In the genomic region with DNA sequence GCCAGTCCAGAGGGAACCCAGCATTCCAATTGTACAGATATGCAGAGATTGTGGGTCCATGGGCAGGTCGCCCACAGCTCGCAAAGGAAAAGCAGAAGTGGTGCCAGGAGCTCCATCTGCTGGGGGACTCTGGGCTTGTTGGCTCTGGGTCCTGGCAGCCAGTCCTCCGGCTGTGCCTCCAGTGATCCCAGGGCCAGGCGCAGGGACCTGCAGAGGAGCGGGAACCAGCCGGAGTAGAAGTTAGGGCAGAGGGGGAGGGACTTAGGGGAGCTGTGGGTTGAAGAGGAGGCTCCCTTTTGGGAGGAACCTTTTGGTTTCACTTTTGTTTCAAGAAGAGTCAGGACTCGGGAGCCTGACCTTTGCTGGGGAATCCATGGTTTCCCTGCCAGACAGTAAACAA, we compare ENCODE assay signal across 7 mouse cellular contexts. TPM values are rescaled to one million over a fixed set of nuclear protein-coding genes. Genes with fewer than 3 reads are reported as not detected.
DNase-seq lines count a peak whose midpoint lies in the region; ATAC-seq and TF ChIP-seq lines count a peak whose summit lies in the region.

No protein-coding gene starts in this region.

- DNase-seq in CD4-positive helper T cell, adult 2 months (ENCODE audit: low read depth, low spot score) = peak; percentile 72
- peak; percentile 67 for DNase-seq in MEL (ENCODE audit: low read depth, low spot score)
- DNase-seq in cerebellum, adult 2 months = peak; percentile 63 to 69
- peak; percentile 4 to 19 for DNase-seq in heart, postnatal 14 days
- peak; percentile 63 for DNase-seq in testis, postnatal 10 days (ENCODE audit: low spot score)

- no peak overlapping the region for H3K27ac ChIP-seq in MEL (ENCODE audit: control insufficient read depth, low read depth, low read length)
- peak overlapping the region; percentile 72 for H3K27ac ChIP-seq in cerebellum, adult 2 months (ENCODE audit: insufficient read depth, low read length)
- no peak overlapping the region for H3K27ac ChIP-seq in lung, embryonic 15.5 days
- no peak overlapping the region for H3K27ac ChIP-seq in forebrain, embryonic 12.5 days

- H3K4me1 ChIP-seq in MEL (ENCODE audit: control insufficient read depth in 1 of 2, insufficient read depth in 2 of 2, low read length in 2 of 2) = no peaks in the 10 kb centered on the region
- peaks cover 4% of the 10 kb centered on the region; the same call in 1 of the 2 replicates for H3K4me1 ChIP-seq in cerebellum, adult 2 months (ENCODE audit: control insufficient read depth, insufficient read depth, low read length)
- H3K4me1 ChIP-seq in lung, embryonic 15.5 days = no peaks in the 10 kb centered on the region
- no peaks in the 10 kb centered on the region for H3K4me1 ChIP-seq in forebrain, embryonic 12.5 days

- ATAC-seq in lung, embryonic 15.5 days (ENCODE audit: borderline replicate concordance, extremely low read depth, low FRiP score, low TSS enrichment) = peak; percentile 65; the same call in 1 of the 2 replicates
- no peak for ATAC-seq in forebrain, embryonic 12.5 days (ENCODE audit: low FRiP score)

- H3K4me3 ChIP-seq in MEL (ENCODE audit: control insufficient read depth in 1 of 2, insufficient read depth in 1 of 2, low read depth in 2 of 2, low read length in 2 of 2) = peak overlapping the region; percentile 75 to 78
- H3K4me3 ChIP-seq in cerebellum, adult 2 months (replicated peaks; ENCODE audit: insufficient read depth, low read depth, low read length) = peak overlapping the region; percentile 28
- H3K4me3 ChIP-seq in lung, embryonic 15.5 days = peak overlapping the region; percentile 20
- no peak overlapping the region for H3K4me3 ChIP-seq in forebrain, embryonic 12.5 days (replicated peaks)

- 12% methylated on average over 7 of the region's 7 CpGs for whole genome bisulfite sequencing in cerebellum, adult 2 months
- 51% methylated on average over 7 of the region's 7 CpGs for WGBS in lung, embryonic 15.5 days
- 74% methylated on average over 7 of the region's 7 CpGs for WGBS in forebrain, embryonic 12.5 days

- TF ChIP-seq RAD21 in MEL (IDR thresholded peaks at IDR 0.05; ENCODE audit: low read depth, low read length) = no peak; the same call in none of the 2 replicates

- no peaks in the 10 kb centered on the region for H3K79me2 ChIP-seq in MEL (ENCODE audit: control insufficient read depth, insufficient read depth, low read length, poor library complexity)

- TF ChIP-seq EP300 in MEL (IDR thresholded peaks at IDR 0.05; ENCODE audit: low read depth in 1 of 2, low read length in 2 of 2) = no peak

- H3K9me3 ChIP-seq in MEL (replicated peaks; ENCODE audit: insufficient read depth, low read length) = no peaks in the 10 kb centered on the region
- no peaks in the 10 kb centered on the region for H3K9me3 ChIP-seq in lung, embryonic 15.5 days
- H3K9me3 ChIP-seq in forebrain, embryonic 12.5 days = peaks cover 22% of the 10 kb centered on the region

- no peak for TF ChIP-seq POLR2A in MEL (IDR thresholded peaks at IDR 0.05; ENCODE audit: control insufficient read depth in 1 of 2, insufficient read depth in 1 of 2, low read depth in 1 of 2, low read length in 2 of 2, poor library complexity in 1 of 2)
- no peak for TF ChIP-seq POLR2A in cerebellum, adult 2 months (IDR thresholded peaks at IDR 0.05; ENCODE audit: borderline replicate concordance, insufficient read depth, low read length)

- no peaks in the 10 kb centered on the region for H3K36me3 ChIP-seq in MEL (ENCODE audit: control insufficient read depth in 1 of 2, insufficient read depth in 2 of 2, low read length in 2 of 2)
- H3K36me3 ChIP-seq in lung, embryonic 15.5 days = no peaks in the 10 kb centered on the region
- no peaks in the 10 kb centered on the region for H3K36me3 ChIP-seq in forebrain, embryonic 12.5 days (replicated peaks)

- peak overlapping the region; percentile 60 for H3K9ac ChIP-seq in MEL (ENCODE audit: control insufficient read depth, low read depth, low read length, poor library complexity, severe bottlenecking)
- H3K9ac ChIP-seq in lung, embryonic 15.5 days = no peak overlapping the region
- H3K9ac ChIP-seq in forebrain, embryonic 12.5 days = no peak overlapping the region

- peak; percentile 26 to 62 (median 53); a peak in 5 of 6 replicates for TF ChIP-seq CTCF in MEL (IDR thresholded peaks at IDR 0.05 in 2 of 3, conservative IDR thresholded peaks at IDR 0.05 in 1 of 3; ENCODE audit: control insufficient read depth in 1 of 3, insufficient read depth in 1 of 3, low read depth in 2 of 3, low read length in 3 of 3, poor library complexity in 1 of 3, severe bottlenecking in 1 of 3)
- TF ChIP-seq CTCF in cerebellum, adult 2 months (IDR thresholded peaks at IDR 0.05; ENCODE audit: borderline replicate concordance, insufficient read depth, low read depth, low read length) = peak; percentile 44; the same call in 1 of the 2 replicates

- intact Hi-C loops in heart, postnatal 14 days (cut with DNase I) = no loop called here

- peak overlapping the region; percentile 36 for H3K4me2 ChIP-seq in lung, embryonic 15.5 days
- H3K4me2 ChIP-seq in forebrain, embryonic 12.5 days = no peak overlapping the region

- H3K27me3 ChIP-seq in MEL (ENCODE audit: control insufficient read depth in 1 of 2, insufficient read depth in 2 of 2, low read length in 2 of 2) = no peaks in the 10 kb centered on the region
- no peaks in the 10 kb centered on the region for H3K27me3 ChIP-seq in cerebellum, adult 2 months (ENCODE audit: control insufficient read depth, insufficient read depth, low read length)
- no peaks in the 10 kb centered on the region for H3K27me3 ChIP-seq in lung, embryonic 15.5 days
- no peaks in the 10 kb centered on the region for H3K27me3 ChIP-seq in forebrain, embryonic 12.5 days

TF ChIP-seq in MEL, 35 proteins besides CTCF, POLR2A, EP300 and RAD21:
- peak; percentile 55 for TF ChIP-seq SMC3 (IDR thresholded peaks at IDR 0.05; ENCODE audit: low read depth, low read length)
- no peak for TF ChIP-seq TCF12 (IDR thresholded peaks at IDR 0.05; ENCODE audit: low read depth, low read length)
- no peak for TF ChIP-seq NRF1 (IDR thresholded peaks at IDR 0.05; ENCODE audit: insufficient read depth, low read depth, low read length, poor library complexity, severe bottlenecking)
- no peak for TF ChIP-seq USF1 (IDR thresholded peaks at IDR 0.05; ENCODE audit: low read depth, low read length)
- TF ChIP-seq UBTF (IDR thresholded peaks at IDR 0.05; ENCODE audit: borderline replicate concordance, insufficient read depth, low read depth, low read length) = no peak
- no peak for TF ChIP-seq CHD2 (IDR thresholded peaks at IDR 0.05; ENCODE audit: low read length)
- peak; percentile 11; the same call in 1 of the 2 replicates for TF ChIP-seq ZC3H11A (IDR thresholded peaks at IDR 0.05; ENCODE audit: low read depth, low read length)
- TF ChIP-seq E2F4 (IDR thresholded peaks at IDR 0.05; ENCODE audit: borderline replicate concordance, low read depth, low read length) = no peak
- no peak for TF ChIP-seq USF2 (IDR thresholded peaks at IDR 0.05; ENCODE audit: borderline replicate concordance in 1 of 2, insufficient read depth in 1 of 2, low read depth in 1 of 2, low read length in 2 of 2)
- no peak for TF ChIP-seq ETS1 (IDR thresholded peaks at IDR 0.05; ENCODE audit: low read depth, low read length)

RNA-seq across cellular contexts. Expression of a gene that starts 28.2 kb away (rescaled TPM):
- not detected in 2 replicates for total RNA-seq in MEL (2012; rRNA removed)
- under 1 TPM in 1 of 2 experiments, not detected in 1; 0.03 TPM for polyA plus RNA-seq in MEL (2012; ENCODE audit: insufficient read depth in 1 of 2, insufficient read length in 2 of 2, low read depth in 1 of 2, low replicate concordance in 2 of 2, missing spikeins in 1 of 2)
- polyA plus RNA-seq in cerebellum, adult 2 months (2012; rRNA removed) = 0.26 and 0.73 TPM in 2 replicates
- not detected for total RNA-seq in heart, postnatal 14 days (2021)
- not detected in 2 replicates for polyA plus RNA-seq in lung, embryonic 15.5 days (2015; fragmentation: Nextera tagmentation; extraction: Ambion mirVana)
- polyA plus RNA-seq in forebrain, embryonic 12.5 days (2016; fragmentation: Nextera tagmentation; extraction: Ambion mirVana) = not detected in 2 replicates

RNA-seq across cellular contexts. Expression of a gene that starts 51.6 kb away (rescaled TPM):
- 0.42 and 0.75 TPM in 2 replicates for total RNA-seq in MEL (2012; rRNA removed)
- under 1 TPM in 1 of 2 experiments, not detected in 1; 0.74 TPM for polyA plus RNA-seq in MEL (2012; ENCODE audit: insufficient read depth in 1 of 2, insufficient read length in 2 of 2, low read depth in 1 of 2, low replicate concordance in 2 of 2, missing spikeins in 1 of 2)
- polyA plus RNA-seq in cerebellum, adult 2 months (2012; rRNA removed) = 4.2 and 6.2 TPM in 2 replicates
- total RNA-seq in heart, postnatal 14 days (2021) = 1 to 10 TPM; 5.4 to 7.4 TPM
- polyA plus RNA-seq in lung, embryonic 15.5 days (2015; fragmentation: Nextera tagmentation; extraction: Ambion mirVana) = 9.3 and 12.9 TPM in 2 replicates
- 1.4 TPM in 2 replicates for polyA plus RNA-seq in forebrain, embryonic 12.5 days (2016; fragmentation: Nextera tagmentation; extraction: Ambion mirVana)

Comparison
In these comparisons a context has a peak if more than half of its experiments do, and no peak if none do; other contexts are left out.
1. DNase-seq: peak in every context shown above with its lines; median percentile 72 in CD4-positive helper T cell, adult 2 months; 67 in MEL; 66 in cerebellum, adult 2 months; 63 in testis, postnatal 10 days; 12 in heart, postnatal 14 days.